Mouse (Mus musculus): ENCODE measurements around the gene Il17rc. TPM values are rescaled to one million over a fixed set of nuclear protein-coding genes. Genes with fewer than 3 reads are reported as not detected.

Il17rc gene
- polyA plus RNA-seq, 1 experiment from 2014 or later, result 28.3 TPM

- no peak for ATAC-seq (ENCODE audit: low read depth)
- Histone ChIP-seq H3K27ac (ENCODE audit: low read length) (no peak overlapping the region), H3K9ac (ENCODE audit: low read length) (no peak overlapping the region), H3K9me3 (ENCODE audit: control insufficient read depth, low read length) (no peaks in the 10 kb centered on the region), H3K4me1 (replicated peaks; ENCODE audit: control insufficient read depth, insufficient read depth, low read length) (peaks cover 8% of the 10 kb centered on the region; the same call in 1 of the 2 replicates), H3K27me3 (ENCODE audit: control insufficient read depth, insufficient read depth, low read depth, low read length) (no peaks in the 10 kb centered on the region), H3K4me3 (ENCODE audit: low read length) (no peak overlapping the region), H3K4me2 (ENCODE audit: low read depth, low read length) (no peak overlapping the region), H3K36me3 (ENCODE audit: control insufficient read depth, insufficient read depth, low read length) (peaks cover 20% of the 10 kb centered on the region)
- WGBS, result 76% methylated on average over 6 of the region's 8 CpGs
These were observed 26.8 kb upstream of the Il17rc start for GRCm38 (mm10) chr6:113444207-113444965.

GRCm38 (mm10) chr6:113447639-113448038, 23.6 kb upstream of the Il17rc start:
- Histone ChIP-seq H3K27ac (ENCODE audit: low read length) (no peak overlapping the region), H3K4me2 (ENCODE audit: low read depth, low read length) (no peak overlapping the region), H3K9me3 (ENCODE audit: control insufficient read depth, low read length) (no peaks in the 10 kb centered on the region), H3K27me3 (ENCODE audit: control insufficient read depth, insufficient read depth, low read depth, low read length) (no peaks in the 10 kb centered on the region), H3K36me3 (ENCODE audit: control insufficient read depth, insufficient read depth, low read length) (peaks cover 20% of the 10 kb centered on the region), H3K4me3 (ENCODE audit: low read length) (no peak overlapping the region), H3K9ac (ENCODE audit: low read length) (no peak overlapping the region), H3K4me1 (replicated peaks; ENCODE audit: control insufficient read depth, insufficient read depth, low read length) (peaks cover 11% of the 10 kb centered on the region; the same call in 1 of the 2 replicates)
- WGBS, result 92% methylated on average over 4 of the region's 4 CpGs
- ATAC-seq (ENCODE audit: low read depth), result no peak

GRCm38 (mm10) chr6:113451839-113452238, 19.4 kb upstream of the Il17rc start:
- H3K4me2 ChIP-seq (ENCODE audit: low read depth, low read length), result no peak overlapping the region
- no peak overlapping the region for H3K9ac ChIP-seq (ENCODE audit: low read length)
- H3K4me1 ChIP-seq (replicated peaks; ENCODE audit: control insufficient read depth, insufficient read depth, low read length), result 0 out of 2 replicates have a peak, but pooled peaks cover 2% of the 10 kb centered on the region
- peaks cover 15% of the 10 kb centered on the region for H3K36me3 ChIP-seq (ENCODE audit: control insufficient read depth, insufficient read depth, low read length)
- no peaks in the 10 kb centered on the region for H3K27me3 ChIP-seq (ENCODE audit: control insufficient read depth, insufficient read depth, low read depth, low read length)
- ATAC-seq (ENCODE audit: low read depth), result peak; percentile 43
- WGBS, result 68% methylated on average over 2 of the region's 2 CpGs
- no peaks in the 10 kb centered on the region for H3K9me3 ChIP-seq (ENCODE audit: control insufficient read depth, low read length)
- H3K4me3 ChIP-seq (ENCODE audit: low read length), result no peak overlapping the region
- no peak overlapping the region for H3K27ac ChIP-seq (ENCODE audit: low read length)

- ATAC-seq (ENCODE audit: low read depth), result no peak
- 50% methylated on average over 5 of the region's 5 CpGs for WGBS
These were observed 16.2 kb upstream of the Il17rc start for GRCm38 (mm10) chr6:113455007-113455406.

GRCm38 (mm10) chr6:113457952-113458534, 13.2 kb upstream of the Il17rc start, which contains the start of gene Il17re:
Gene Il17re (plus strand): TSS chr6:113458484.
- ATAC-seq (ENCODE audit: low read depth), result no peak; the same call in 1 of the 2 replicates
- H3K27me3 ChIP-seq (ENCODE audit: control insufficient read depth, insufficient read depth, low read depth, low read length), result no peaks in the 10 kb centered on the region
- H3K27ac ChIP-seq (ENCODE audit: low read length), result peak within 1 kb of the TSS; percentile 69
- peak within 1 kb of the TSS; percentile 53 for H3K4me2 ChIP-seq (ENCODE audit: low read depth, low read length)
- no peaks in the 10 kb centered on the region for H3K36me3 ChIP-seq (ENCODE audit: control insufficient read depth, insufficient read depth, low read length)
- peaks cover 4% of the 10 kb centered on the region for H3K4me1 ChIP-seq (replicated peaks; ENCODE audit: control insufficient read depth, insufficient read depth, low read length)
- WGBS, result 38% methylated on average over 10 of the region's 10 CpGs
- H3K4me3 ChIP-seq (ENCODE audit: low read length), result peak within 1 kb of the TSS; percentile 41
- H3K9ac ChIP-seq (ENCODE audit: low read length), result peak within 1 kb of the TSS; percentile 65
- H3K9me3 ChIP-seq (ENCODE audit: control insufficient read depth, low read length), result no peaks in the 10 kb centered on the region

More at GRCm38 (mm10) chr6:113455007-113455406, 16.2 kb upstream of the Il17rc start:
- Histone ChIP-seq H3K27ac (ENCODE audit: low read length) (no peak overlapping the region), H3K27me3 (ENCODE audit: control insufficient read depth, insufficient read depth, low read depth, low read length) (no peaks in the 10 kb centered on the region), H3K4me3 (ENCODE audit: low read length) (no peak overlapping the region), H3K4me2 (ENCODE audit: low read depth, low read length) (no peak overlapping the region), H3K9ac (ENCODE audit: low read length) (no peak overlapping the region), H3K9me3 (ENCODE audit: control insufficient read depth, low read length) (no peaks in the 10 kb centered on the region), H3K36me3 (ENCODE audit: control insufficient read depth, insufficient read depth, low read length) (no peaks in the 10 kb centered on the region), H3K4me1 (replicated peaks; ENCODE audit: control insufficient read depth, insufficient read depth, low read length) (peaks cover 6% of the 10 kb centered on the region)

GRCm38 (mm10) chr6:113458635-113459034, 12.6 kb upstream of the Il17rc start:
- 40% methylated on average over 10 of the region's 10 CpGs for WGBS
- no peaks in the 10 kb centered on the region for H3K27me3 ChIP-seq (ENCODE audit: control insufficient read depth, insufficient read depth, low read depth, low read length)
- H3K4me2 ChIP-seq (ENCODE audit: low read depth, low read length), result peak overlapping the region; percentile 53
- H3K4me3 ChIP-seq (ENCODE audit: low read length), result peak overlapping the region; percentile 41
- no peaks in the 10 kb centered on the region for H3K9me3 ChIP-seq (ENCODE audit: control insufficient read depth, low read length)
- H3K9ac ChIP-seq (ENCODE audit: low read length), result peak overlapping the region; percentile 65
- no peaks in the 10 kb centered on the region for H3K36me3 ChIP-seq (ENCODE audit: control insufficient read depth, insufficient read depth, low read length)
- peaks cover 4% of the 10 kb centered on the region for H3K4me1 ChIP-seq (replicated peaks; ENCODE audit: control insufficient read depth, insufficient read depth, low read length)
- ATAC-seq (ENCODE audit: low read depth), result peak; percentile 97
- peak overlapping the region; percentile 69 for H3K27ac ChIP-seq (ENCODE audit: low read length)

- no peaks in the 10 kb centered on the region for H3K36me3 ChIP-seq (ENCODE audit: control insufficient read depth, insufficient read depth, low read length)
- ATAC-seq (ENCODE audit: low read depth), result no peak
- 62% methylated on average over 7 of the region's 7 CpGs for WGBS
These were observed 7.2 kb upstream of the Il17rc start for GRCm38 (mm10) chr6:113464040-113464439.

GRCm38 (mm10) chr6:113465602-113466001, 5.6 kb upstream of the Il17rc start:
- Histone ChIP-seq H3K9ac (ENCODE audit: low read length) (no peak overlapping the region), H3K4me3 (ENCODE audit: low read length) (no peak overlapping the region), H3K27me3 (ENCODE audit: control insufficient read depth, insufficient read depth, low read depth, low read length) (no peaks in the 10 kb centered on the region; the same call in 1 of the 2 replicates), H3K36me3 (ENCODE audit: control insufficient read depth, insufficient read depth, low read length) (no peaks in the 10 kb centered on the region), H3K4me2 (ENCODE audit: low read depth, low read length) (no peak overlapping the region), H3K27ac (ENCODE audit: low read length) (no peak overlapping the region), H3K9me3 (ENCODE audit: control insufficient read depth, low read length) (no peaks in the 10 kb centered on the region), H3K4me1 (replicated peaks; ENCODE audit: control insufficient read depth, insufficient read depth, low read length) (peaks cover 10% of the 10 kb centered on the region)
- peak; percentile 8; the same call in 1 of the 2 replicates for ATAC-seq (ENCODE audit: low read depth)
- 61% methylated on average over 5 of the region's 5 CpGs for WGBS

More at GRCm38 (mm10) chr6:113464040-113464439, 7.2 kb upstream of the Il17rc start:
- no peak overlapping the region for H3K4me3 ChIP-seq (ENCODE audit: low read length)
- H3K9ac ChIP-seq (ENCODE audit: low read length), result no peak overlapping the region
- H3K27ac ChIP-seq (ENCODE audit: low read length), result no peak overlapping the region
- H3K27me3 ChIP-seq (ENCODE audit: control insufficient read depth, insufficient read depth, low read depth, low read length), result no peaks in the 10 kb centered on the region
- peaks cover 2% of the 10 kb centered on the region; the same call in 1 of the 2 replicates for H3K4me1 ChIP-seq (replicated peaks; ENCODE audit: control insufficient read depth, insufficient read depth, low read length)
- H3K9me3 ChIP-seq (ENCODE audit: control insufficient read depth, low read length), result no peaks in the 10 kb centered on the region
- no peak overlapping the region for H3K4me2 ChIP-seq (ENCODE audit: low read depth, low read length)

- Histone ChIP-seq H3K9me3 (ENCODE audit: control insufficient read depth, low read length) (no peaks in the 10 kb centered on the region), H3K36me3 (ENCODE audit: control insufficient read depth, insufficient read depth, low read length) (no peaks in the 10 kb centered on the region), H3K27ac (ENCODE audit: low read length) (no peak overlapping the region), H3K4me3 (ENCODE audit: low read length) (no peak overlapping the region), H3K4me2 (ENCODE audit: low read depth, low read length) (no peak overlapping the region), H3K27me3 (ENCODE audit: control insufficient read depth, insufficient read depth, low read depth, low read length) (no peaks in the 10 kb centered on the region; the same call in 1 of the 2 replicates), H3K4me1 (replicated peaks; ENCODE audit: control insufficient read depth, insufficient read depth, low read length) (peaks cover 21% of the 10 kb centered on the region), H3K9ac (ENCODE audit: low read length) (no peak overlapping the region)
- 62% methylated on average over 3 of the region's 3 CpGs for WGBS
- no peak for ATAC-seq (ENCODE audit: low read depth)
These were observed 2.7 kb upstream of the Il17rc start for GRCm38 (mm10) chr6:113468512-113468911.
